Mouse (Mus musculus) CH12.LX (cell line): ENCODE measurements at regions not wholly inside any gene's neighbourhood (a gene's known extent, or its start where the extent isn't known, plus 50 kb on each side); places are given as distances from the start of the nearest gene placed in this dataset.

Source experiments
- DNase-seq: peaks from one replicate; pipeline ENCODE4 v3.0.0-alpha.2; 2013; ENCODE audit errors: extremely low read depth
- H3K27ac ChIP-seq: 2 replicates; pipeline ENCODE4 v1.5.1; 2012; ENCODE audit warnings: low read depth, mild to moderate bottlenecking, control low read depth, moderate library complexity; ENCODE audit not compliant: insufficient read depth
- H3K27me3 ChIP-seq: replicated peaks from 2 replicates; pipeline ENCODE3; 2012; ENCODE audit warnings: inconsistent platforms
- H3K36me3 ChIP-seq, 2 experiments: replicated peaks in 1 of 2; 2 replicates each; pipeline versions ENCODE3 to v1.6.1; 2012; ENCODE audit warnings: inconsistent platforms in 1 of 2, low read length in 1 of 2, mild to moderate bottlenecking in 1 of 2, mixed read lengths in 1 of 2, moderate library complexity in 1 of 2; ENCODE audit not compliant: control insufficient read depth in 1 of 2, insufficient read depth in 1 of 2
- H3K4me1 ChIP-seq, 2 experiments: 2 replicates each; pipeline ENCODE4 v1.6.1; 2012; ENCODE audit warnings: inconsistent platforms in 1 of 2, moderate library complexity in 1 of 2; ENCODE audit not compliant: insufficient read depth in 2 of 2, control insufficient read depth in 1 of 2
- H3K4me2 ChIP-seq: 2 replicates; pipeline ENCODE4 v1.6.1; 2012; ENCODE audit warnings: low read depth, mild to moderate bottlenecking, control low read depth; ENCODE audit not compliant: poor library complexity, insufficient read depth, severe bottlenecking
- H3K4me3 ChIP-seq, 3 experiments: fragments of 150-350 bp in 1 of 3; sonication (generic) in 1 of 3; replicated peaks in 1 of 3; 2 replicates each; pipeline versions ENCODE3 to v1.5.1; 2011 to 2012; ENCODE audit warnings: low read depth in 2 of 3, low read length in 2 of 3, mild to moderate bottlenecking in 2 of 3, moderate library complexity in 2 of 3, control low read depth in 1 of 3, improper control_type of control experiment in 1 of 3, inconsistent platforms in 1 of 3, mixed read lengths in 1 of 3; ENCODE audit not compliant: poor library complexity in 1 of 3
- H3K79me2 ChIP-seq: replicated peaks from 2 replicates; pipeline ENCODE4 v1.6.1; 2012; ENCODE audit warnings: mild to moderate bottlenecking, moderate library complexity; ENCODE audit not compliant: control insufficient read depth, poor library complexity, insufficient read depth, severe bottlenecking; ENCODE audit errors: extremely low read depth
- H3K9ac ChIP-seq: 2 replicates; pipeline ENCODE4 v1.6.1; 2012; ENCODE audit warnings: low read depth, mild to moderate bottlenecking, control low read depth, moderate library complexity; ENCODE audit not compliant: insufficient read depth
- H3K9me3 ChIP-seq: replicated peaks from 2 replicates; pipeline ENCODE3; 2012; ENCODE audit warnings: low read length, inconsistent platforms, mixed read lengths
- CHD2 ChIP-seq: IDR thresholded peaks from 2 replicates; pipeline ENCODE4 v1.6.1; 2011; ENCODE audit warnings: low read length, improper control_type of control experiment
- CTCF ChIP-seq, 2 experiments: IDR thresholded peaks in 1 of 2; conservative IDR thresholded peaks in 1 of 2; 2 replicates each; pipeline ENCODE4 v1.5.1; 2011 to 2012; ENCODE audit warnings: low read depth in 2 of 2, low read length in 2 of 2, improper control_type of control experiment in 1 of 2, inconsistent platforms in 1 of 2, mild to moderate bottlenecking in 1 of 2, moderate library complexity in 1 of 2
- ELF1 ChIP-seq: IDR thresholded peaks from 2 replicates; pipeline ENCODE4 v1.6.1; 2014; ENCODE audit warnings: low read depth, mild to moderate bottlenecking, inconsistent platforms, low read length, improper control_type of control experiment
- EP300 ChIP-seq: IDR thresholded peaks from 2 replicates; pipeline ENCODE4 v1.6.1; 2011; ENCODE audit warnings: low read length, improper control_type of control experiment
- ETS1 ChIP-seq: conservative IDR thresholded peaks from 2 replicates; pipeline ENCODE4 v1.6.1; 2012; ENCODE audit warnings: low read depth, mild to moderate bottlenecking, inconsistent platforms, low read length, improper control_type of control experiment, moderate library complexity
- GABPA ChIP-seq: IDR thresholded peaks from 2 replicates; pipeline ENCODE4 v1.6.1; 2012; ENCODE audit warnings: low read depth, low read length, improper control_type of control experiment, inconsistent platforms; ENCODE audit not compliant: insufficient replicate concordance
- JUND ChIP-seq: conservative IDR thresholded peaks from 2 replicates; pipeline ENCODE4 v1.6.1; 2011; ENCODE audit warnings: low read depth, low read length, improper control_type of control experiment
- KAT2A ChIP-seq: IDR thresholded peaks from 2 replicates; pipeline ENCODE4 v1.6.1; 2012; ENCODE audit warnings: low read length, improper control_type of control experiment, inconsistent platforms; ENCODE audit not compliant: insufficient replicate concordance
- MAX ChIP-seq: IDR thresholded peaks from 2 replicates; pipeline ENCODE4 v1.6.1; 2011; ENCODE audit warnings: low read length, improper control_type of control experiment
- MAZ ChIP-seq: IDR thresholded peaks from 2 replicates; pipeline ENCODE4 v1.6.1; 2012; ENCODE audit warnings: low read depth, mild to moderate bottlenecking, inconsistent platforms, low read length, improper control_type of control experiment, moderate library complexity
- MXI1 ChIP-seq: IDR thresholded peaks from 2 replicates; pipeline ENCODE4 v1.6.1; 2011; ENCODE audit warnings: mild to moderate bottlenecking, low read depth, low read length, improper control_type of control experiment
- MYC ChIP-seq: IDR thresholded peaks from 2 replicates; pipeline ENCODE4 v1.6.1; 2011; ENCODE audit warnings: low read depth, mild to moderate bottlenecking, improper control_type of control experiment, low read length
- PAX5 ChIP-seq: IDR thresholded peaks from 2 replicates; pipeline ENCODE4 v1.6.1; 2012; ENCODE audit warnings: low read length, inconsistent platforms, mixed read lengths
- POLR2A ChIP-seq: IDR thresholded peaks from 2 replicates; pipeline ENCODE4 v1.6.1; 2011; ENCODE audit warnings: low read depth, mild to moderate bottlenecking, improper control_type of control experiment, low read length
- RCOR1 ChIP-seq: conservative IDR thresholded peaks from 2 replicates; pipeline ENCODE4 v1.6.1; 2012; ENCODE audit warnings: low read depth, mild to moderate bottlenecking, inconsistent platforms, low read length, improper control_type of control experiment
- UBTF ChIP-seq: IDR thresholded peaks from 2 replicates; pipeline ENCODE4 v1.6.1; 2012; ENCODE audit warnings: low read depth, mild to moderate bottlenecking, inconsistent platforms, low read length, improper control_type of control experiment, moderate library complexity
- USF1 ChIP-seq: IDR thresholded peaks from 2 replicates; pipeline ENCODE4 v1.6.1; 2014; ENCODE audit warnings: low read depth, mild to moderate bottlenecking, inconsistent platforms, low read length, improper control_type of control experiment
- USF2 ChIP-seq: conservative IDR thresholded peaks from 2 replicates; pipeline ENCODE4 v1.6.1; 2011; ENCODE audit warnings: low read depth, low read length, improper control_type of control experiment
- ZC3H11A ChIP-seq: IDR thresholded peaks from 2 replicates; pipeline ENCODE4 v1.6.1; 2012; ENCODE audit warnings: low read depth, mild to moderate bottlenecking, inconsistent platforms, low read length, improper control_type of control experiment
- ZMIZ1 ChIP-seq: IDR thresholded peaks from 2 replicates; pipeline ENCODE4 v1.6.1; 2012; ENCODE audit warnings: low read depth, mild to moderate bottlenecking, inconsistent platforms, low read length, improper control_type of control experiment
- ZNF384 ChIP-seq: IDR thresholded peaks from 2 replicates; pipeline ENCODE4 v1.6.1; 2012; ENCODE audit warnings: low read depth, low read length, improper control_type of control experiment, inconsistent platforms
- dilution Hi-C: fragments of 300-500 bp; cut with MboI; formaldehyde crosslinking; loops from 2 replicates; pipeline ENCODE4 v1.14.3; 2020; ENCODE audit warnings: low sequenced_read_pairs; ENCODE audit not compliant: extremely low pct_unique_long_range_greater_than_20kb, extremely low pct_ligation_motif_present
- in situ Hi-C: fragments of 300-500 bp; cut with MboI; formaldehyde crosslinking; loops from 3 replicates; pipeline ENCODE4 v1.14.3; 2019; ENCODE audit warnings: low sequenced_read_pairs, low pct_ligation_motif_present, low pct_unique_long_range_greater_than_20kb, mixed read lengths

DNA sequence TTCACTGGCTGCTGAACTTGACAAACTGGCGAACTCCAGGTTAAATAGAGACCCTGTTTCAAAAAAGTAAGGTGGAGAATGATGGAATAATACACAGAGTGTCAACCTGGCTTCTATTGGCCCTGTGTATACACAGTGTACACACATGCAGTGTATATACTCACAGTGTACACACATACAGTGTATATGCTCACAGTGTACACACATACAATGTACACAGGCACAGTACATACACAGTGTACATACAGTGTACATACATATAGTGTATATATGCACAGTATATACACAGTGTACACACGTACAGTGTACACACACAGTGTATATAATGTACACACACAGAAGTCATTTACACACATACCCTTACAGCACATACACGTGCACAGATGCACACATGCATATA, 52.4 kb upstream of the Aldh1b1 start:
- TF ChIP-seq MAZ (no peak), POLR2A (no peak), ZC3H11A (no peak), JUND (no peak), RCOR1 (no peak), USF2 (no peak), ELF1 (no peak), UBTF (no peak), CTCF (conservative IDR thresholded peaks at IDR 0.05 in 1 of 2, IDR thresholded peaks at IDR 0.05 in 1 of 2; ENCODE audit: low read depth in 2 of 2, low read length in 2 of 2) (no peak), PAX5 (no peak), ZMIZ1 (no peak), CHD2 (no peak), MXI1 (no peak), ZNF384 (no peak)
- H3K36me3 ChIP-seq, result no peaks in the 10 kb centered on the region
- dilution Hi-C loops, result no loop called here
- H3K27ac ChIP-seq, result no peak overlapping the region
- no peak overlapping the region for H3K4me3 ChIP-seq
- H3K4me2 ChIP-seq, result no peak overlapping the region
- DNase-seq, result no peak
- no peaks in the 10 kb centered on the region for H3K27me3 ChIP-seq
- H3K9me3 ChIP-seq, result no peaks in the 10 kb centered on the region
- H3K79me2 ChIP-seq, result no peaks in the 10 kb centered on the region
- in situ Hi-C loops, result no loop called here
- H3K4me1 ChIP-seq, result peaks cover 3 to 24% of the 10 kb centered on the region in 2 experiments; a peak in 3 of 4 replicates
- H3K9ac ChIP-seq, result no peak overlapping the region

DNA sequence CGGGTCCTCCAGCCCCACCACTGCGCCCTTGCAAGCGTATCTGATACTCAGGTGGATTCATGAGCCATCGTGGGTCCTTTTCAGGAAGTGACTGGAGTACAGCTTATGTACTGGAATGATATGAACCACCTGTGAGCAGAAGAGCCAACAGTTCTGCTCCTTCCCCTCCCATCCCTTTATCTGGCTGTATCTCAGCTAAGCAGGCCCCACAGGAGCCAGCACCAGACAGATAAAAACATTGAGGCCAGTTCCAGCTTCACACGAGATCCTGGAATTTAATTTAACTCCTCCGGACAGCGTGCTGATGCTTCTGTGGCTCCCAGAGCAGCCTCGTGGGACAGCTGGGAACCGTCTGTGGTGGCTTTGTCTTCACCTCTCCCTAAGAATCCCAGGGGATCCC, 53.1 kb upstream of the Aldh1b1 start:
- no peaks in the 10 kb centered on the region for H3K79me2 ChIP-seq
- peaks cover 3 to 25% of the 10 kb centered on the region in 2 experiments; a peak in 3 of 4 replicates for H3K4me1 ChIP-seq
- in situ Hi-C loops (no loop called here), dilution Hi-C loops (no loop called here)
- no peaks in the 10 kb centered on the region for H3K36me3 ChIP-seq
- no peak for DNase-seq
- no peak overlapping the region for H3K9ac ChIP-seq
- H3K4me3 ChIP-seq, result no peak overlapping the region
- no peak overlapping the region for H3K4me2 ChIP-seq
- no peaks in the 10 kb centered on the region for H3K27me3 ChIP-seq
- no peak for TF ChIP-seq MAZ
- no peak for TF ChIP-seq EP300
- TF ChIP-seq GABPA, result no peak
- no peak for TF ChIP-seq RCOR1
- TF ChIP-seq MAX, result no peak
- TF ChIP-seq MYC, result no peak
- no peak for TF ChIP-seq USF1
- TF ChIP-seq ETS1, result no peak
- TF ChIP-seq ZC3H11A, result no peak
- TF ChIP-seq KAT2A, result no peak
- no peak for TF ChIP-seq MXI1
- no peak overlapping the region for H3K27ac ChIP-seq
- H3K9me3 ChIP-seq, result no peaks in the 10 kb centered on the region
